Mouse (Mus musculus) neutrophil, adult 59 days (primary cell): ENCODE measurements around the gene Hnrnpu. TPM values are rescaled to one million over a fixed set of nuclear protein-coding genes. Genes with fewer than 3 reads are reported as not detected.

ENCODE experiments used
- total RNA-seq, 2 experiments: library from RNA; stranded (reverse); gene quantifications; 1 replicate in 1 of 2; 2 replicates in 1 of 2; pipeline ENCODE4 v1.2.4; 2023

Gene Hnrnpu
- 100 to 1,000 TPM; 434 to 483 TPM for total RNA-seq

DNA sequence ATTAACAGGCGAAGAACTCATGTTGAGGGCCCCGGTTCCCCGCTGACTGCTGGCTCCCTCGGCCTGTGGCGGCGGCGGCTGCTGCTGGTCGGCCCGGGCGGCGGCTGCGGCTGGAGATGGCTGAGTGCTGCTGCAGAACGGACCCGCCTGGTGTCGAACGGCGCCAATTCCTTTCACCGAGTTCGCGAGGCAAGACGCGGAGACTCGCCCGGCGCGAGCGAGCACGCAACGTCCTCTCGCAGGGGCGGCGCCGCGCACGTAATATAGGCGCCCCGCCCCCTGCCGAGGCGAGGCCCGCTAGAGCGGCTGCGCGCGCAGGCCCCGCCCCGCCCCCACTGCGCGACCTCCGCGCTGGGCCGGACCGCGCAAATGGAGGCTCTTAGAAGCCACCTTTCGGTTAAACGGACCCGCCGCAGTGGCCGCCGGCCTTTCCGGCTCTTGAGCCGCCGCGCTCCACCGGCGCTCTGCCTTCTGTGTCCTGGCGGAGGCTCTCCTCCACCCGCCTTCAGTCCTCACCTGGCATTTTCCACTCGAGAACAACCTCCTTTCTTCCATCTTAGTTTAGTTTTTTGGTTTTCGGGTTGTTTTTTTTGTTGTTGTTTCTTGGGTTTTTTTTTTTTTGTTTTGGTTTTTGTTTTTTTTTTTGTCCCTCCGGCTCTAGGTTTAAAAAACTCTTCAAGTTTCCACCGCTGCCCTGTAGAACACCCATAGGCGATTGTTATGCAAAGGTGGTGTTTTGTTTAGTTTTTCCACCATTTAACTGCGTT, at the start of gene Hnrnpu:
Hnrnpu (minus strand) TSS at position 247 of the 767 bp plus-strand sequence.

GRCm38 (mm10) chr1:178318389-178319184, 19.0 kb downstream of the Hnrnpu start, which contains the start of gene Cox20:
TSS of gene Cox20 (plus strand) at chr1:178319130.

Other genes starting within 250 kb of the Hnrnpu start
- gene Desi2, start 150.4 kb downstream of the Hnrnpu start, total RNA-seq, result 1 to 10 TPM; 6.8 to 8.3 TPM
- gene Cox20, start 18.7 kb downstream of the Hnrnpu start, total RNA-seq, result 10 to 100 TPM; 24.6 to 26.8 TPM
- gene Efcab2, start 68.3 kb upstream of the Hnrnpu start, total RNA-seq, result 1 to 10 TPM; 1.8 to 2.2 TPM
- gene Kif26b, start 191.3 kb upstream of the Hnrnpu start, total RNA-seq, result under 1 TPM; 0.40 TPM